Mouse (Mus musculus) limb, embryonic 14.5 days (tissue): ENCODE measurements around the gene Ctcfl. TPM values are rescaled to one million over a fixed set of nuclear protein-coding genes. Genes with fewer than 3 reads are reported as not detected.

Source experiments
- ATAC-seq: fragments of 200-750 bp; cut with Nextera tagmentation; 2 replicates; pipeline ENCODE4 v1.8.0; 2017; ENCODE audit warnings: low read depth, moderate number of reproducible peaks, moderate TSS enrichment; ENCODE audit not compliant: low FRiP score
- DNase-seq: peaks from one replicate; pipeline ENCODE4 v3.0.0-alpha.2; 2015; ENCODE audit warnings: low spot score
- H3K27ac ChIP-seq: fragments of 300-500 bp; sonication (generic); replicated peaks from 2 replicates; pipeline ENCODE4 v1.5.1; 2014; ENCODE audit warnings: low read depth, mild to moderate bottlenecking, low read length, moderate library complexity, mixed read lengths
- H3K27me3 ChIP-seq: fragments of 300-500 bp; sonication (generic); 2 replicates; pipeline ENCODE4 v1.6.1; 2014; ENCODE audit warnings: low read length, mixed read lengths; ENCODE audit not compliant: control insufficient read depth, insufficient read depth
- H3K36me3 ChIP-seq: fragments of 300-500 bp; sonication (generic); 2 replicates; pipeline ENCODE4 v1.6.1; 2014; ENCODE audit warnings: mild to moderate bottlenecking, low read length, moderate library complexity, mixed read lengths; ENCODE audit not compliant: control insufficient read depth, insufficient read depth
- H3K4me1 ChIP-seq: fragments of 300-500 bp; sonication (generic); 2 replicates; pipeline ENCODE4 v1.6.1; 2014; ENCODE audit warnings: antibody characterized with exemption, low read length, mixed read lengths; ENCODE audit not compliant: control insufficient read depth, insufficient read depth
- H3K4me2 ChIP-seq: fragments of 300-500 bp; sonication (generic); replicated peaks from 2 replicates; pipeline ENCODE4 v1.6.1; 2014; ENCODE audit warnings: low read depth, mild to moderate bottlenecking, low read length, moderate library complexity; ENCODE audit not compliant: severe bottlenecking
- H3K4me3 ChIP-seq: fragments of 300-500 bp; sonication (generic); replicated peaks from 2 replicates; pipeline ENCODE4 v1.5.1; 2014; ENCODE audit warnings: low read length
- H3K9ac ChIP-seq: fragments of 300-500 bp; sonication (generic); 2 replicates; pipeline ENCODE4 v1.6.1; 2014; ENCODE audit warnings: mild to moderate bottlenecking, low read depth, low read length, moderate library complexity; ENCODE audit not compliant: severe bottlenecking
- H3K9me3 ChIP-seq: fragments of 300-500 bp; sonication (generic); 2 replicates; pipeline ENCODE4 v1.6.1; 2016; ENCODE audit warnings: low read length; ENCODE audit not compliant: control insufficient read depth
- POLR2A ChIP-seq: fragments of 200-500 bp; IDR thresholded peaks from 2 replicates; pipeline ENCODE4 v1.8.0; 2012; ENCODE audit warnings: inconsistent platforms, mild to moderate bottlenecking, moderate library complexity, borderline replicate concordance; ENCODE audit not compliant: insufficient read depth, insufficient read length; ENCODE audit errors: extremely low read depth
- WGBS: fragments of 180-500 bp; shearing (Covaris S2); extraction: QIAGEN DNeasy Blood & Tissue Kit; methylation state at CpG from one replicate; pipeline ENCODE4 v1.1.7; 2014; 5-methylcytosine and 5-hydroxymethylcytosine counted together
- polyA plus RNA-seq, 2 experiments: library from polyadenylated mRNA; depleted of rRNA in 1 of 2; stranded (reverse) in 1 of 2; unstranded in 1 of 2; fragments of >200 nt; fragmentation: Nextera tagmentation in 1 of 2; extraction: Ambion mirVana in 1 of 2; gene quantifications; 2 replicates each; pipeline versions ENCODE4 v1.2.1 to v1.2.3; 2012 to 2014

Ctcfl gene
- polyA plus RNA-seq, 2 experiments, result not detected

DNA sequence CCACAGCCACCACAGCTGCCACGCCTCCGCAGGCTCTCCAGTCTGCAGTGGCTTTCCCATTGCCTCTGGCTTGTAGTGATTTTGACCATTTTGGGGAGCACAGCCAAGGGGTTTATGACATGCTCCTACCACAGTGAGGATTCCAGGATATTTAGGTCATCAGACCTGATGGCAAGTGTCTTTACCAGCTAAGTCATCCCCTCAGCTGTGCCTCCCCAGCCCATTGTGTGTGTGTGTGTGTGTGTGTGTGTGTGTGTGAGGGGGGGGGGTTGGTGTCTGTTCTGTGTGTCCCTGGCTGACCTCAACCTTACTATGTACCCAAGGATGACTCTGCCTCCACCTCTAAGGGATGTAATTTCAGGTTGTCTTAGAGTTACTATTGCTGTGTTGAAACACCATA lies 54.5 kb downstream of the Ctcfl start:
- H3K9ac ChIP-seq, result no peak overlapping the region
- DNase-seq (no peak), ATAC-seq (no peak)
- H3K4me2 ChIP-seq, result no peak overlapping the region
- H3K9me3 ChIP-seq, result no peaks in the 10 kb centered on the region
- no peaks in the 10 kb centered on the region for H3K27me3 ChIP-seq
- H3K36me3 ChIP-seq, result no peaks in the 10 kb centered on the region
- TF ChIP-seq POLR2A, result no peak
- WGBS, result 94% methylated on average over 2 of the region's 2 CpGs
- no peak overlapping the region for H3K27ac ChIP-seq
- H3K4me1 ChIP-seq, result peaks cover 6% of the 10 kb centered on the region; the same call in 1 of the 2 replicates
- no peak overlapping the region for H3K4me3 ChIP-seq

DNA sequence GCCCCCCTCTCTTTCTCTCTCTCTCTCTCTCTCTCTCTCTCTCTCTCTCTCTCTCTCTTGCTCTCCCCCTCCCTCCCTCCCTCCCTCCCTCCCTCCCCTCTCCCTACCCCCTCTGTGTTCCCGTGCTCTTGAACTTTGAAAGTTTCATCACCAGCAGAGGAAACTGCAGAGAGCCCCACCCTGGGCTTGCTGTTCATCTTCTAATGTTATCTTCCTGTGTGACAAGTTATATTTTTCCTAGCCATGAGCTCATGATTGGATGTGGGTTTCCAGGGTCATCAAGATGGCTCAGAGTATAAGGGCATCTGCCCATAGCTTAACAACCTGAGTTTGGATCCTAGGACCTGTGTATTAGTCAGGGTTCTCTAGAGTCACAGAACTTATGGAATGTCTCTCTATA lies 56.1 kb downstream of the Ctcfl start:
- Histone ChIP-seq H3K9me3 (no peaks in the 10 kb centered on the region), H3K36me3 (no peaks in the 10 kb centered on the region), H3K4me3 (no peak overlapping the region), H3K27me3 (no peaks in the 10 kb centered on the region), H3K27ac (no peak overlapping the region), H3K9ac (no peak overlapping the region), H3K4me1 (peaks cover 6% of the 10 kb centered on the region; the same call in 1 of the 2 replicates), H3K4me2 (no peak overlapping the region)
- ATAC-seq, result no peak
- no peak for DNase-seq
- 56% methylated on average over 1 of the region's 1 CpGs for WGBS
- no peak for TF ChIP-seq POLR2A

DNA sequence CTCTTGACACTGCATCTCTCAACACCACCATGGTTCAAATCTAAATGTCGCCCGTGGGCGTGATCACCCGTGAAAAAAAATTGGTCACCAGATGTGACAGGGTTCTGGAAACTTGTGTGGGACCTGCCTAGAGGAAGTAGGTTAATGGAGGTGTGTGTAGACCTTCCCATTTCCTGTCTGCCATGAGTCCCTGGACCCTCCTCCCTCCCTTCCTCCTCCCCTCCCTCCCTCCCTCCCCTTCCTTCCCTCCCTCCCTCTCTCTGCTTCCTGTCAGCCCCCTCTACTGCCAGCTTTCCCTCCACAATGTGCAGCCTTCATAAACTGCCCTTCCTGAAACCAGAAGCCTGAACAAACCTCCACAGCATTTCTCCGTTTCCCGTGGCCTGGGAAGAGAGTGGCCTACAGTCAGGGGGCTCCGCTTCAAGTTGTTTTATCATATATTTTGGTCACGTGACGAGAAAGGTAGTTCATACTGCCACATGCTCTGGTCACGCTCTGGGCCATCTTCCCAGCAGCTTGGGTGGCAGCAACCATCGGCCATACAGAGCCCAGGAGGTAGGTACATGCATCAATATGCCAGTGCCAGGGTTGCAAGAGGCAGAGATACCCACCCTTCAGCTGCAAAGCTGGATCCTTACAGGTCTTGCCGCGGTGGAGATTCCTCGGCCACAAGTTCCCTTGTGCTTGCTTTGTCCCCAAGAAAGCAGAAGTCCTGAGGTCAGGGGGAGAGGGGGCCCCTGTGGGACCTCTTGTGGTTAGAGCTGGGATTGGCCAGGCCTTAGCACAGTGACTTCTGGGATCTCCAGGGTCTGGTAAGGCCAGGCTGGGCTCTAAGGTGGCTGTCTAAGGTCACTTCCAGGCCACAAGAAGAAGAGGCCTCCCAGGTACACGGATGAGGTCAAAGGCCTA lies 57.6 kb downstream of the Ctcfl start:
- 65% methylated on average over 15 of the region's 15 CpGs for WGBS
- no peak for DNase-seq
- Histone ChIP-seq H3K9ac (no peak overlapping the region), H3K27ac (no peak overlapping the region), H3K36me3 (no peaks in the 10 kb centered on the region), H3K4me2 (no peak overlapping the region), H3K9me3 (no peaks in the 10 kb centered on the region), H3K4me3 (no peak overlapping the region), H3K27me3 (no peaks in the 10 kb centered on the region), H3K4me1 (peaks cover 6% of the 10 kb centered on the region; the same call in 1 of the 2 replicates)
- ATAC-seq, result no peak
- no peak for TF ChIP-seq POLR2A

DNA sequence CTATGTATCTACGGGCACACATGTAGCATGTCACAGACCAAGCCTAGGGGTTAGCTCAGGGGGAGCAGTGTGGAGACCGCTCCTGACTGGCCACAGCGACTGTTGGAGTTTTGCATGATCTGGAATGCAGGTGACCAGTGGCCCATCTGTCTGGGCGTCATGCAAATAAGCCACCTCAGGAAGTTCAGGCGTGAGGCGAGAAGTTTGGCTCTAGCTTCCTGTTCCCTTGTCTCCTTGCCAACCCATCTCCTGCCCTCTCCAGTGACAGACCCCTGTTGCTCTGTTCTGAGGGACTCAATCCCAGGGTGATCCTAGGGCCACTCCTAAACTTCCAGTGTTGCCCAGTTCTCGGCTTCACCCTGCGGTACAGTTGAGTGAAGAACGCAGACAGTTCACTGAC lies 58.9 kb downstream of the Ctcfl start:
- no peak overlapping the region for H3K27ac ChIP-seq
- DNase-seq (no peak), ATAC-seq (no peak)
- H3K27me3 ChIP-seq, result no peaks in the 10 kb centered on the region
- no peak for TF ChIP-seq POLR2A
- H3K9ac ChIP-seq, result no peak overlapping the region
- no peak overlapping the region for H3K4me3 ChIP-seq
- H3K4me2 ChIP-seq, result no peak overlapping the region
- H3K9me3 ChIP-seq, result no peaks in the 10 kb centered on the region
- no peaks in the 10 kb centered on the region for H3K36me3 ChIP-seq
- H3K4me1 ChIP-seq, result peaks cover 6% of the 10 kb centered on the region; the same call in 1 of the 2 replicates
- 77% methylated on average over 9 of the region's 9 CpGs for WGBS

DNA sequence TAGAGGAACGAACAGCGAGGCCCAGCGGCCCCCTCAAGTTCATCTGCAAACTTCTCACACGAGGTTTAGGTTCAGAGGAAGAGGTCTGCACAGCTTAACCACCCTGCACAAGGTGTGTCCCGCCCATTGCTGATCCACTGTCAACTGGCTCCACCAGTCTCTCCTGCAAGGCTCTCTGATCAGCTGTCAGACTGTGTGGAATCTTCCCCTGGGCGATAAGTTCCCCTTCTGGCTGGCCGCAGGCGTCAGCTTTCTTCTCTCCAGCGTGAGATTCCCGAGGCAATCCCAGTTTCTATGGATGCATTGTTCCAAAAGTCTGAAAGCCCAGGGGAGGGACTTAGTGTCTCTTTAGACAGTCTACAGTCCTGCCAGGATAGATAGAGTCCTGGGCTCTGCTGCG lies 61.1 kb downstream of the Ctcfl start:
- no peak for TF ChIP-seq POLR2A
- WGBS, result 63% methylated on average over 11 of the region's 11 CpGs
- DNase-seq (peak; percentile 31), ATAC-seq (no peak)
- Histone ChIP-seq H3K4me3 (no peak overlapping the region), H3K4me1 (peaks cover 6% of the 10 kb centered on the region; the same call in 1 of the 2 replicates), H3K27ac (no peak overlapping the region), H3K9me3 (no peaks in the 10 kb centered on the region), H3K4me2 (no peak overlapping the region), H3K9ac (no peak overlapping the region), H3K27me3 (no peaks in the 10 kb centered on the region), H3K36me3 (no peaks in the 10 kb centered on the region)
